Mouse (Mus musculus) lung, adult 2 months (tissue): ENCODE data around the gene Prmt9. TPM values are rescaled to one million over a fixed set of nuclear protein-coding genes. Genes with fewer than 3 reads are reported as not detected.

Source experiments
- DNase-seq: peaks from one replicate; pipeline ENCODE4 v3.0.0; 2022
- H3K4me1 ChIP-seq: fragments of 200-500 bp; 2 replicates; pipeline ENCODE4 v1.6.1; 2011; ENCODE audit warnings: low read length; ENCODE audit not compliant: control insufficient read depth, insufficient read depth
- H3K4me3 ChIP-seq: fragments of 200-500 bp; replicated peaks from 2 replicates; pipeline ENCODE3; 2011; ENCODE audit warnings: low read depth, mild to moderate bottlenecking, control low read depth, low read length; ENCODE audit errors: extremely low read depth
- CTCF ChIP-seq: fragments of 200-500 bp; IDR thresholded peaks from 2 replicates; pipeline ENCODE4 v1.5.1; 2011; ENCODE audit warnings: mild to moderate bottlenecking, low read length, control low read depth; ENCODE audit not compliant: insufficient read depth
- POLR2A ChIP-seq: fragments of 200-500 bp; IDR thresholded peaks from 2 replicates; pipeline ENCODE4 v1.6.1; 2011; ENCODE audit warnings: low read depth, mild to moderate bottlenecking, control low read depth, low read length, borderline replicate concordance; ENCODE audit errors: extremely low read depth
- WGBS: fragments of 180-500 bp; shearing (Covaris S2); methylation state at CpG from one replicate; pipeline ENCODE4 v1.1.7; 2018; 5-methylcytosine and 5-hydroxymethylcytosine counted together
- polyA plus RNA-seq: library from polyadenylated mRNA; depleted of rRNA; stranded (reverse); fragments of >200 nt; gene quantifications from 2 replicates; pipeline ENCODE4 v1.2.3, GENCODE M21; 2012; rRNA removed

Gene Prmt9
- polyA plus RNA-seq: 7.2 and 7.7 TPM in 2 replicates

DNA sequence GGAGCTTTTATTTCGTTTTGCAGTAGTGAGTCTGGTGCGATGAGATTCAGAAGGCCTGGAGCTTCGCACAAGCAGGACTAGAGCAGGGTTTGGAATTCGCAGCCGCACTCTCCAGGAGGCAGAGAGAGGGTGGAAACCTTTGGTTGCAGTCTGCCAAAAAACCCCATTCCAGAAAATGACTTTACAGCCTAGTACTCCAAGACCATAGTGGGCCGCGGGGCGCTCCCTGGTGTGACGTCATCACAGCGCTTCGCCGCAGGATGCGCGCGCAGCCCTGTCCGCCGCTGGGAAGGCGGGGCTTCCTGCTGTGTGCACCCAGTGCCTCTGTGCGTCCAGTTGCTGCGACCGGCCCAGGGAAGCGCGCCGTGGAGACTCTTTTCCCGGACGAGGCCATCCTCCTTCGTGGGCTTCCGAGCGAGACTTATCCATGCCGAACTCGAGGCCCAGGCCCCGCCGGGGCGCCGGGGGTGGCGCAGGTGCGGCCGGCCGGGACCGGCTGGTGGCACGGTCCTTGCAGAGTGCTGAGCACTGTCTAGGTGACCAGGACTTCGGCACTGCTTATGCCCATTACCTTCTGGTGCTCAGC lies at the start of gene Prmt9:
TSS of gene Prmt9 (plus strand) at position 277 of the 586 bp plus-strand sequence.
- TF ChIP-seq CTCF: no peak
- TF ChIP-seq POLR2A: peak; percentile 93
- no peaks in the 10 kb centered on the region; the same call in 1 of the 2 replicates for H3K4me1 ChIP-seq
- 3% methylated on average over 42 of the region's 42 CpGs for WGBS
- DNase-seq: peak; percentile 92
- peak within 1 kb of the TSS; percentile 75 for H3K4me3 ChIP-seq

GRCm38 (mm10) chr8:77500264-77500663 lies 48.9 kb upstream of the Prmt9 start:
- 95% methylated on average over 3 of the region's 3 CpGs for WGBS
- Histone ChIP-seq H3K4me3 (no peak overlapping the region), H3K4me1 (no peaks in the 10 kb centered on the region; the same call in 1 of the 2 replicates)
- no peak for DNase-seq
- no peak for TF ChIP-seq CTCF
- TF ChIP-seq POLR2A: no peak

DNA sequence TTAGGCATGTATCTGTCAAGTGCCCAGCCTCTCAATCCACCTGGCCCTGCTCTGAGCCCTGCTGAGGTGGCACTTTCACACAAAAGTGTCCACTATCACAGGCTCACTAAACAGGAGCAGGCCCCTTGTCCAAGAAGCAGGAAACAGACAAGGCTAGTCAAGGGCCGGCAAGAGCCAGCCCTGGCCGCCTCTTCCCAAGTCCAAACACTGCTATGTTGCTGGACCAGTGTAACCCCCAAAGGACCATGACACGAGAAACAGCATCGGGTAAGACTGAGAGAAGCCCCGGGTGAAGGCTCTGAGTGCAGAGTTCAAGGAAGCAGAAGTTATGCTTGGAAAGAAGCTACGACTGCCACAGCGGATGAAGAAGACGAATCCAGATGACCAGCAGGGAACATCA lies 48.1 kb upstream of the Prmt9 start:
- WGBS: 73% methylated on average over 8 of the region's 8 CpGs
- no peak for TF ChIP-seq CTCF
- no peak for TF ChIP-seq POLR2A
- DNase-seq: no peak
- H3K4me3 ChIP-seq: no peak overlapping the region
- no peaks in the 10 kb centered on the region; the same call in 1 of the 2 replicates for H3K4me1 ChIP-seq

DNA sequence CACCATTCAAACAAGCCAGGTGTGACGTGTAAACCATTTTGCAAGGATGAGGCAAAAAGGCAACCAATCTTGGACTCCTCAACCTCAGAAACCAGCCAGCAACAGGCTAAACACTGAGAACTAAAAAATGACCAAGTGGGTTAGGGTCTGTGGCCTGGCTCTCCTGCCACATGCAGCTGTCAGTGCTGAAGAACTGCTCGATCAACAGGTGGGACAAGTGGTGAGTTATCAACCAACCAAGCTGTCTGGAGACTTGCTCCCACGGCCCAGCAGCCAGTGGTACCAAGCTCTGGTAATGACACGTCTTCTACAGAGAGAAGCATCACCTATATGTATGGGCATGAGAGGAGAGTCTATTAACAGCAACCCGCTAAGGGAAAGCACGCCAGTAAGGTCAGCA lies 46.6 kb upstream of the Prmt9 start:
- TF ChIP-seq POLR2A: no peak
- TF ChIP-seq CTCF: no peak
- 90% methylated on average over 6 of the region's 6 CpGs for WGBS
- Histone ChIP-seq H3K4me3 (no peak overlapping the region), H3K4me1 (peaks cover 2% of the 10 kb centered on the region; the same call in 1 of the 2 replicates)
- DNase-seq: no peak

GRCm38 (mm10) chr8:77506539-77506938 lies 42.7 kb upstream of the Prmt9 start:
- Histone ChIP-seq H3K4me1 (peaks cover 2% of the 10 kb centered on the region; the same call in 1 of the 2 replicates), H3K4me3 (no peak overlapping the region)
- WGBS: 48% methylated on average over 7 of the region's 7 CpGs
- no peak for TF ChIP-seq POLR2A
- no peak for TF ChIP-seq CTCF
- DNase-seq: no peak

- no peak for DNase-seq
- WGBS: 80% methylated on average over 10 of the region's 10 CpGs
- TF ChIP-seq CTCF (no peak), POLR2A (no peak)
- H3K4me3 ChIP-seq: no peak overlapping the region
- peaks cover 2% of the 10 kb centered on the region; the same call in 1 of the 2 replicates for H3K4me1 ChIP-seq
Measured at GRCm38 (mm10) chr8:77507510-77508035, 41.6 kb upstream of the Prmt9 start.

DNA sequence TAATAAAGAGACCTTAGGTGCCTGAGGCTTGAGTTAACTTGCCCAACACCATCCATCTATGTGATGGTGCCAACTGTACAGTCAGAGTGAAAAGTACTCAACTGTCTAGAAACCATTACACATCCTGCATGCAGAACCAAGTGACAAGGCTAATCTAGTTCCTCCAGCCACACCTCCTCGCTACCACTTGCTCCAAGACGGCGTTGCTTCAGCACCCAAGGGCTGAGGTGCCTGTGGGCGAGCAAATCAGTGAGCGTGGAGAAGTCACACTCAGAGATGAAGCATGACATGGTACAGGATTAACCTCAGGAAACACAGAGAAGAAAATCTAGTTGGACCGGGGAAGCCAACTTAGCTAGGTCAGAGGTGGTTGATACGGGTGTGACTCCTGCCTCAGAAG lies 40.2 kb upstream of the Prmt9 start:
- H3K4me3 ChIP-seq: no peak overlapping the region
- TF ChIP-seq POLR2A: no peak
- no peak for TF ChIP-seq CTCF
- DNase-seq: no peak
- WGBS: 76% methylated on average over 7 of the region's 7 CpGs
- H3K4me1 ChIP-seq: peaks cover 2% of the 10 kb centered on the region; the same call in 1 of the 2 replicates

- no peak for DNase-seq
- WGBS: 81% methylated on average over 3 of the region's 3 CpGs
- no peak overlapping the region for H3K4me3 ChIP-seq
- peaks cover 2% of the 10 kb centered on the region; the same call in 1 of the 2 replicates for H3K4me1 ChIP-seq
- no peak for TF ChIP-seq CTCF
- no peak for TF ChIP-seq POLR2A
Measured at GRCm38 (mm10) chr8:77510426-77510825, 38.8 kb upstream of the Prmt9 start.

- DNase-seq: no peak
- TF ChIP-seq CTCF: no peak
- no peak for TF ChIP-seq POLR2A
- WGBS: 70% methylated on average over 13 of the region's 13 CpGs
- Histone ChIP-seq H3K4me1 (peaks cover 4% of the 10 kb centered on the region; the same call in 1 of the 2 replicates), H3K4me3 (no peak overlapping the region)
Measured at GRCm38 (mm10) chr8:77511750-77512493, 37.3 kb upstream of the Prmt9 start.
